Mouse (Mus musculus) retina, postnatal 7 days (tissue): ENCODE measurements at regions not wholly inside any gene's neighbourhood (a gene's known extent, or its start where the extent isn't known, plus 50 kb on each side); places are given as distances from the start of the nearest gene placed in this dataset.
A peak's percentile ranks its signal among the peaks of the same experiment; 100 is the strongest.
"Not testable (repeated sequence)": the region's sequence is repeated elsewhere in the genome, so short reads cannot be mapped to it uniquely, and the experiment has no call there.

ENCODE experiments used
- DNase-seq: peaks from one replicate; pipeline ENCODE4 v3.0.0-alpha.2; 2012; ENCODE audit warnings: low read depth, low spot score

GRCm38 (mm10) chr6:22716864-22717557, 158.3 kb upstream of the Ptprz1 start:
- DNase-seq: no peak

GRCm38 (mm10) chr6:22716144-22716856, 159.0 kb upstream of the Ptprz1 start:
- no peak for DNase-seq

GRCm38 (mm10) chr6:22698187-22698586, 177.1 kb upstream of the Ptprz1 start:
- DNase-seq: no peak

- peak; percentile 13 for DNase-seq
These were observed 186.6 kb upstream of the Ptprz1 start for GRCm38 (mm10) chr6:22688678-22689126.

- no peak for DNase-seq
These were observed 200.7 kb upstream of the Ptprz1 start for GRCm38 (mm10) chr6:22674586-22674929.

- DNase-seq: no peak
These were observed 201.2 kb upstream of the Ptprz1 start for GRCm38 (mm10) chr6:22673919-22674585.

GRCm38 (mm10) chr6:22671524-22671923, 203.8 kb upstream of the Ptprz1 start:
- no peak for DNase-seq

GRCm38 (mm10) chr6:22668190-22668975, 206.9 kb upstream of the Ptprz1 start:
- DNase-seq: no peak

- DNase-seq: not testable (repeated sequence)
These were observed 217.9 kb upstream of the Ptprz1 start for GRCm38 (mm10) chr6:22657401-22657800.

GRCm38 (mm10) chr6:22640100-22640499, 235.2 kb upstream of the Ptprz1 start:
- no peak for DNase-seq

GRCm38 (mm10) chr6:22635141-22635540, 240.2 kb upstream of the Ptprz1 start:
- DNase-seq: no peak

- DNase-seq: no peak
These were observed 240.6 kb upstream of the Ptprz1 start for GRCm38 (mm10) chr6:22634740-22635139.

- no peak for DNase-seq
These were observed 235.5 kb upstream of the Fam3c start for GRCm38 (mm10) chr6:22591592-22591991.

GRCm38 (mm10) chr6:22584851-22585250, 228.8 kb upstream of the Fam3c start:
- DNase-seq: no peak

GRCm38 (mm10) chr6:22572925-22573324, 216.9 kb upstream of the Fam3c start:
- no peak for DNase-seq

- DNase-seq: no peak
These were observed 211.8 kb upstream of the Fam3c start for GRCm38 (mm10) chr6:22567891-22568290.

- no peak for DNase-seq
These were observed 192.5 kb upstream of the Fam3c start for GRCm38 (mm10) chr6:22548296-22549245.

- DNase-seq: no peak
These were observed 185.6 kb upstream of the Fam3c start for GRCm38 (mm10) chr6:22541603-22542002.

GRCm38 (mm10) chr6:22538254-22538653, 182.2 kb upstream of the Fam3c start:
- no peak for DNase-seq

GRCm38 (mm10) chr6:22524384-22524783, 168.3 kb upstream of the Fam3c start:
- no peak for DNase-seq
